Mouse (Mus musculus) kidney, adult 11 months (tissue): ENCODE results near the gene Gbp7.
"Not testable (repeated sequence)": the region's sequence is repeated elsewhere in the genome, so short reads cannot be mapped to it uniquely, and the experiment has no call there.

Experiments
- DNase-seq: peaks from one replicate; pipeline ENCODE4 v3.0.0; 2022

Gene Gbp7

GRCm38 (mm10) chr3:142561045-142561646 is 31.0 kb downstream of the Gbp7 start:
- no peak for DNase-seq

GRCm38 (mm10) chr3:142561666-142562065 is 31.5 kb downstream of the Gbp7 start:
- no peak for DNase-seq

DNA sequence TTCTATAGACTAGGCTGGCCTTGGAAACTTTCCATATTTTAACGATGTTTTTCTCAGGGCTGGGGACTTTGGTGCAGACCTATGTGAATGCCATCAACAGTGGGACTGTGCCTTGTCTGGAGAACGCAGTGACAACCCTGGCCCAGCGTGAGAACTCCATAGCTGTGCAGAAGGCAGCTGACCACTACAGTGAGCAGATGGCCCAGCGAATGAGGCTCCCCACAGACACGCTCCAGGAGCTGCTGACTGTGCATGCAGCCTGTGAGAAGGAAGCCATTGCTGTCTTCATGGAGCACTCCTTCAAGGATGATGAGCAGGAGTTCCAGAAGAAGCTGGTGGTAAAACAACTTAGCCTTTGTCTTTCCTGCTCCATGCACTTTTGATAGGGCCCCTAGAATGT is 37.3 kb downstream of the Gbp7 start:
- not testable (repeated sequence) for DNase-seq

DNA sequence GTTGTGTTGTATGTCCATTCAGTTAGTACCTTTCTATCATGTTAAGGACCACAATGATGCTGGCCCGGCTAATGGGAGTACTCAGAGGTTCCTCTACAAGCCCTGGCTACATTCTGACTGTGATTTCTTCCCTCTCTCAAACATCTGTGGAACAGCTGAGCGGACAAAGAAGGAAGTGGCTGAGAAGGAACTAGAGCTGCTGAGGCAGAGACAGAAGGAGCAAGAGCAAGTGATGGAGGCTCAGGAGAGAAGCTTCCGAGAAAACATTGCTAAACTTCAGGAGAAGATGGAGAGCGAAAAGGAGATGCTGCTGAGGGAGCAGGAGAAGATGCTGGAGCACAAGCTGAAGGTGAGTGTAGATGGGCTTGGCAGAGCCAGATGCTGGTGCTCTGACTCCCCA is 40.6 kb downstream of the Gbp7 start:
- DNase-seq: no peak

- DNase-seq: no peak
These were observed 47.0 kb downstream of the Gbp7 start for GRCm38 (mm10) chr3:142577108-142577507.

DNA sequence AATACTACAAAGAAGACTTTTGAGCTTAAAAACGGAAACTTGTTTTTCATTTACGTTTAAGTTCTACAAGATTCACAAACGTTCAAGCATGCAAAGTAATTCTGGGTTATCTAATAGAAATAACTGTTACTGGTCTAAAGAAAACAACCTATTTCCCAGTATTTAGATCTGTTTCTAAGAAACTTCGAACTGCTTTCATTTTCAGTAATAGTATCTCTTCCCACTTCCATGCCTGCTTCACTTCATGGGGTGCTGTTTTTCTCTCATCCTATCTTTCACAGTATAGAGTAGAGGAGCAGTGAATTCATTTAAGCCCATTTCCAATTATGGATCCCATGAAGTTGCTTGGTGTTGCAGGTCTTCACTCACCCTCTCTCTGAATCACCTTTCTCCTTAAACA is 48.2 kb downstream of the Gbp7 start:
- DNase-seq: no peak

DNA sequence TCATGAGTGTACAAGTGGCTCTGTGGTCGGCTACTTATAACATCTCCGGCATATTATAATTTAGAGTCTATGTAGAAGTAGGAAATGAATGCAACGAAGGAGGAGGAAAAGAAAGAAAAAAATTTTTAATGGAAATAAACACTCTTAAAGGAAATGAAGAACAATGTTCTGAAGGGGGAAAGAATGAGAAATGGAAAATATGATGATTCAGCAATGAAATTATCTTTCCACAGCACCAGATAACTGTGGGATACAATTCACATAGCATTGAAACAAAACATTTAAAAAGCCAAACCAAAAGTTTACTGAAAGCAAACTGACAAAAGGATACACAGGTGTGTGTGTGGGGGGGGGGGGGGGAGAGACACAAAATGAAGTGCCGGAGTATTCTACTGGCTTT is 52.9 kb downstream of the Gbp7 start:
- no peak for DNase-seq

GRCm38 (mm10) chr3:142587386-142587785 is 57.2 kb downstream of the Gbp7 start:
- no peak for DNase-seq

- no peak for DNase-seq
These were observed 58.7 kb downstream of the Gbp7 start for GRCm38 (mm10) chr3:142588888-142589287.

DNA sequence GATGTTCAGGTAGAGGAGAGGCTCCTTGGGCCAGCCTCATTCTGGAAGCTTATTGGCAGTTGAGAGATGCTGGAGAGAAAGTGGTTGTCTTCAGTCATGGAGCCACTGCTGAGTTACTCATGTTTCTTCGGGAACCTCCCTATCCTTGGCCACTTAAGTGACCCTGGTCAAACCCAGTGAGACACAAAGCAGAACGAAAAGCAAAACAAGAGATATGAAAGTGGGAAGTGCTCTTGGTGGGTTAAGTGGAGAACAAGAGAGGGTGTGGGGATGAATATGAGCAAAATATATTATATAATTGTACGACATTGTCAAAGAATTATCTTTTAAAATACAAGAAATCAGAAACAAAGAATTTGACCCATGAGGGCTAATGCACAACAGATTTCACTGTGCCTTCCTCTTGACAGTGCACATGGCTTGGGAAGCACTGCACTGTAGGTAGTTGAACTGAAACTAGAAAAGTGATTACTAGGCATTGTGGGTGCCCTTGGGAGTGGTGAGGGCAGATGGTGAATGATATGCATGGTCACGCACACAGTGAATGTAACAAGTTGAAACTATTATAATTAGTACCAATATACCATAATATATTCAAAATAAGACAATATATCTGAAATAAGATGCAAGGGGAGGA is 60.4 kb downstream of the Gbp7 start:
- no peak for DNase-seq

DNA sequence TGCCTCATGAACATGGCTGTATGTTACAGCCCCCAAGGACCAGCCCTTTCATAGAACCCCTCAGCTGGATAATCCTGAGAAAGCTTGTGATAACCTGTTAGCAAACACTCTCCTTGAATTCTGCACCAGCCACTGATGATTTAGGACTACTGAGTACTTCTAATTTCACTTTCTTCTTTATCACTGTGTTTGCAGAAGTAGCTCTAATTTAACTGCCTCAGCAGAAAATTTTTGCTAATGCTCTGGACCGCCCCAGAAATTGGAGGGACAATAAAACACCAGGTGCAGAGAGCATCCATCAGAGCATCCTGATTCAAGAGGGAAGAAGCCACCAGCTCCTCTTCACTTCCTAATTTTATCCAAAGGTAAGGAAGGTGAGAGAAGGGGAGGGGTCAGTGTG is 64.4 kb downstream of the Gbp7 start, which contains the start of gene Gbp2b:
TSS of gene Gbp2b (plus strand) at position 301 of the 400 bp plus-strand sequence.
- DNase-seq: no peak

DNA sequence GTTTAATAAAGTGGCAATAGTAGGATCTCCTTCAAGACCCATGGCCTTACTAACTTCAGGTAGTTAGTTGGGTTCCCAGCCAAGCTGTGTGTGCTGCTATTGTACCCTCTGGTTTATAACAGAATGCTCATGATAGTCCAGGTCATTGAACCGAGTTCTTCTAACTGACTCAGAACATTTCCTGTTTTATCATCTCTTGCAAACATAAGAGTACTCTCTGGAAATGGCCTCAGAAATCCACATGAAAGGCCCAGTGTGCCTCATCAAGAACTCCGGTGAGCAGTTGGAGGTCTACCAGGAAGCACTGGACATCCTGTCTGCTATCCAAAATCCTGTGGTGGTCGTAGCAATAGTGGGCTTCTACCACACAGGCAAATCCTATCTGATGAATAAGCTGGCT is 67.8 kb downstream of the Gbp7 start:
- no peak for DNase-seq
